Mouse (Mus musculus): ENCODE measurements at regions not wholly inside any gene's neighbourhood (a gene's known extent, or its start where the extent isn't known, plus 50 kb on each side); places are given as distances from the start of the nearest gene placed in this dataset.

- Histone ChIP-seq H3K4me3 (ENCODE audit: insufficient read depth in 1 of 2, low read depth in 1 of 2, low read length in 2 of 2, poor library complexity in 1 of 2, severe bottlenecking in 1 of 2) (no peak overlapping the region), H3K4me1 (ENCODE audit: control insufficient read depth in 2 of 2, insufficient read depth in 2 of 2, low read length in 2 of 2, poor library complexity in 1 of 2) (no peaks in the 10 kb centered on the region), H3K36me3 (ENCODE audit: control insufficient read depth, insufficient read depth, low read length, poor library complexity, severe bottlenecking) (no peaks in the 10 kb centered on the region), H3K9ac (ENCODE audit: insufficient read depth, low read depth, low read length, poor library complexity, severe bottlenecking) (no peak overlapping the region), H3K9me3 (ENCODE audit: control insufficient read depth, insufficient read depth, low read depth, low read length) (no peaks in the 10 kb centered on the region), H3K27ac (ENCODE audit: insufficient read depth, low read depth, low read length, poor library complexity, severe bottlenecking) (no peak overlapping the region)
- no peak for TF ChIP-seq ZC3H11A (IDR thresholded peaks at IDR 0.05; ENCODE audit: borderline replicate concordance, low read depth, low read length)
- no peak for TF ChIP-seq MAFK (IDR thresholded peaks at IDR 0.05; ENCODE audit: insufficient read depth, low read depth, low read length)
- TF ChIP-seq HCFC1 (IDR thresholded peaks at IDR 0.05; ENCODE audit: borderline replicate concordance, insufficient read depth, low read length) = no peak
- TF ChIP-seq ZNF384 (IDR thresholded peaks at IDR 0.05; ENCODE audit: low read depth, low read length) = no peak
- no peak for TF ChIP-seq CHD2 (IDR thresholded peaks at IDR 0.05; ENCODE audit: low read depth, low read length)
- in situ Hi-C loops (cut with MboI; ENCODE audit: low sequenced_read_pairs in 2 of 2, unreplicated experiment in 2 of 2) = no loop called here
- no peak for DNase-seq (ENCODE audit: low read depth, low spot score)
These were observed 109.6 kb upstream of the Gm26657 start for GRCm38 (mm10) chr4:56630251-56630650.

GRCm38 (mm10) chr4:56627206-56627605 lies 112.7 kb upstream of the Gm26657 start:
- Histone ChIP-seq H3K4me1 (ENCODE audit: control insufficient read depth in 2 of 2, insufficient read depth in 2 of 2, low read length in 2 of 2, poor library complexity in 1 of 2) (no peaks in the 10 kb centered on the region), H3K36me3 (ENCODE audit: control insufficient read depth, insufficient read depth, low read length, poor library complexity, severe bottlenecking) (no peaks in the 10 kb centered on the region), H3K4me3 (ENCODE audit: insufficient read depth in 1 of 2, low read depth in 1 of 2, low read length in 2 of 2, poor library complexity in 1 of 2, severe bottlenecking in 1 of 2) (no peak overlapping the region), H3K9me3 (ENCODE audit: control insufficient read depth, insufficient read depth, low read depth, low read length) (no peaks in the 10 kb centered on the region), H3K9ac (ENCODE audit: insufficient read depth, low read depth, low read length, poor library complexity, severe bottlenecking) (no peak overlapping the region), H3K27ac (ENCODE audit: insufficient read depth, low read depth, low read length, poor library complexity, severe bottlenecking) (no peak overlapping the region)
- TF ChIP-seq HCFC1 (IDR thresholded peaks at IDR 0.05; ENCODE audit: borderline replicate concordance, insufficient read depth, low read length) = no peak
- no peak for TF ChIP-seq MAFK (IDR thresholded peaks at IDR 0.05; ENCODE audit: insufficient read depth, low read depth, low read length)
- TF ChIP-seq CHD2 (IDR thresholded peaks at IDR 0.05; ENCODE audit: low read depth, low read length) = no peak
- no peak for TF ChIP-seq ZNF384 (IDR thresholded peaks at IDR 0.05; ENCODE audit: low read depth, low read length)
- no peak for TF ChIP-seq ZC3H11A (IDR thresholded peaks at IDR 0.05; ENCODE audit: borderline replicate concordance, low read depth, low read length)
- in situ Hi-C loops (cut with MboI; ENCODE audit: low sequenced_read_pairs in 2 of 2, unreplicated experiment in 2 of 2) = no loop called here
- DNase-seq (ENCODE audit: low read depth, low spot score) = no peak

- no peak for DNase-seq (ENCODE audit: low read depth, low spot score)
- Histone ChIP-seq H3K4me1 (ENCODE audit: control insufficient read depth in 2 of 2, insufficient read depth in 2 of 2, low read length in 2 of 2, poor library complexity in 1 of 2) (no peaks in the 10 kb centered on the region), H3K4me3 (ENCODE audit: insufficient read depth in 1 of 2, low read depth in 1 of 2, low read length in 2 of 2, poor library complexity in 1 of 2, severe bottlenecking in 1 of 2) (no peak overlapping the region), H3K9ac (ENCODE audit: insufficient read depth, low read depth, low read length, poor library complexity, severe bottlenecking) (no peak overlapping the region), H3K9me3 (ENCODE audit: control insufficient read depth, insufficient read depth, low read depth, low read length) (no peaks in the 10 kb centered on the region), H3K27ac (ENCODE audit: insufficient read depth, low read depth, low read length, poor library complexity, severe bottlenecking) (no peak overlapping the region), H3K36me3 (ENCODE audit: control insufficient read depth, insufficient read depth, low read length, poor library complexity, severe bottlenecking) (no peaks in the 10 kb centered on the region)
- in situ Hi-C loops (cut with MboI; ENCODE audit: low sequenced_read_pairs in 2 of 2, unreplicated experiment in 2 of 2) = no loop called here
- no peak for TF ChIP-seq ZC3H11A (IDR thresholded peaks at IDR 0.05; ENCODE audit: borderline replicate concordance, low read depth, low read length)
- TF ChIP-seq MAFK (IDR thresholded peaks at IDR 0.05; ENCODE audit: insufficient read depth, low read depth, low read length) = no peak
These were observed 118.1 kb upstream of the Gm26657 start for GRCm38 (mm10) chr4:56621782-56622181.

GRCm38 (mm10) chr4:56621356-56621755 lies 118.5 kb upstream of the Gm26657 start:
- Histone ChIP-seq H3K9me3 (ENCODE audit: control insufficient read depth, insufficient read depth, low read depth, low read length) (no peaks in the 10 kb centered on the region), H3K4me3 (ENCODE audit: insufficient read depth in 1 of 2, low read depth in 1 of 2, low read length in 2 of 2, poor library complexity in 1 of 2, severe bottlenecking in 1 of 2) (no peak overlapping the region), H3K36me3 (ENCODE audit: control insufficient read depth, insufficient read depth, low read length, poor library complexity, severe bottlenecking) (no peaks in the 10 kb centered on the region), H3K4me1 (ENCODE audit: control insufficient read depth in 2 of 2, insufficient read depth in 2 of 2, low read length in 2 of 2, poor library complexity in 1 of 2) (no peaks in the 10 kb centered on the region), H3K27ac (ENCODE audit: insufficient read depth, low read depth, low read length, poor library complexity, severe bottlenecking) (no peak overlapping the region), H3K9ac (ENCODE audit: insufficient read depth, low read depth, low read length, poor library complexity, severe bottlenecking) (no peak overlapping the region)
- in situ Hi-C loops (cut with MboI; ENCODE audit: low sequenced_read_pairs in 2 of 2, unreplicated experiment in 2 of 2) = no loop called here
- no peak for TF ChIP-seq MAFK (IDR thresholded peaks at IDR 0.05; ENCODE audit: insufficient read depth, low read depth, low read length)
- TF ChIP-seq CHD2 (IDR thresholded peaks at IDR 0.05; ENCODE audit: low read depth, low read length) = no peak
- no peak for TF ChIP-seq ZNF384 (IDR thresholded peaks at IDR 0.05; ENCODE audit: low read depth, low read length)
- no peak for TF ChIP-seq HCFC1 (IDR thresholded peaks at IDR 0.05; ENCODE audit: borderline replicate concordance, insufficient read depth, low read length)
- TF ChIP-seq ZC3H11A (IDR thresholded peaks at IDR 0.05; ENCODE audit: borderline replicate concordance, low read depth, low read length) = no peak
- no peak for DNase-seq (ENCODE audit: low read depth, low spot score)

GRCm38 (mm10) chr4:56620628-56621027 lies 119.2 kb upstream of the Gm26657 start:
- no peak overlapping the region for H3K4me3 ChIP-seq (ENCODE audit: insufficient read depth in 1 of 2, low read depth in 1 of 2, low read length in 2 of 2, poor library complexity in 1 of 2, severe bottlenecking in 1 of 2)
- no peak for DNase-seq (ENCODE audit: low read depth, low spot score)
- no peak overlapping the region for H3K27ac ChIP-seq (ENCODE audit: insufficient read depth, low read depth, low read length, poor library complexity, severe bottlenecking)
- H3K4me1 ChIP-seq (ENCODE audit: control insufficient read depth in 2 of 2, insufficient read depth in 2 of 2, low read length in 2 of 2, poor library complexity in 1 of 2) = no peaks in the 10 kb centered on the region
- in situ Hi-C loops (cut with MboI; ENCODE audit: low sequenced_read_pairs in 2 of 2, unreplicated experiment in 2 of 2) = no loop called here
- no peak overlapping the region for H3K9ac ChIP-seq (ENCODE audit: insufficient read depth, low read depth, low read length, poor library complexity, severe bottlenecking)
- H3K36me3 ChIP-seq (ENCODE audit: control insufficient read depth, insufficient read depth, low read length, poor library complexity, severe bottlenecking) = no peaks in the 10 kb centered on the region
- no peaks in the 10 kb centered on the region for H3K9me3 ChIP-seq (ENCODE audit: control insufficient read depth, insufficient read depth, low read depth, low read length)
- TF ChIP-seq CHD2 (IDR thresholded peaks at IDR 0.05; ENCODE audit: low read depth, low read length) (no peak), MAFK (IDR thresholded peaks at IDR 0.05; ENCODE audit: insufficient read depth, low read depth, low read length) (no peak), ZC3H11A (IDR thresholded peaks at IDR 0.05; ENCODE audit: borderline replicate concordance, low read depth, low read length) (no peak), ZNF384 (IDR thresholded peaks at IDR 0.05; ENCODE audit: low read depth, low read length) (no peak), HCFC1 (IDR thresholded peaks at IDR 0.05; ENCODE audit: borderline replicate concordance, insufficient read depth, low read length) (no peak)
